Comparison of ENCODE assay signal across 15 mouse cellular contexts in the genomic region with DNA sequence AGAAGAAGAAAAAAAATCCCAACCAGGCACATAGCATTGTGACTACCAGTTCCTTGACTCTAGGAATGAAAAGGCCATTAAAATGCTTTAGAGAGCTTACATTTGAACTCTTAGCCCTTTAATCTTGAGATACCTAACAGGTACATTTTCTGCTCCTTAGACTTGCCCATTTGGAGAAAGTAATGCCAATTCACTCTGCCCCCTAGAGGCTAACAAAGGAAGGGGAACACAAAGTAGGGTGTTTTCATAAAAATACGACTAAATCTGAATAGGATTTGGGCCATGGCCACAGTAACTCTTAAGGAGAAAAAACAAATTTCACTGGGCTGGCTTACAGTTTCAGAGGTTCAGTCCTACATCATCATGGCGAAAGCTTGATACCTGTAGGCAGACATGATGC.
DNase-seq lines count a peak whose midpoint lies in the region; ATAC-seq and TF ChIP-seq lines count a peak whose summit lies in the region.
"Had no signal": no experiment of that assay in that cellular context is flagged by ENCODE, and none has a peak within 500 bp of the region (broad histone marks: within the 10 kb centered on the region; RNA-seq: fewer than 3 reads in every experiment).

No protein-coding gene starts in this region.

- no peaks in the 10 kb centered on the region for H3K4me1 ChIP-seq in hindbrain, postnatal 0 days (ENCODE audit: insufficient read depth, low read length)
- H3K4me1 ChIP-seq in hindbrain, embryonic 16.5 days (ENCODE audit: control insufficient read depth, insufficient read depth, low read depth, low read length): peaks cover 11% of the 10 kb centered on the region
- H3K4me1 ChIP-seq in lung, postnatal 0 days (ENCODE audit: insufficient read depth, low read depth, low read length): no peaks in the 10 kb centered on the region
- peaks cover 17 to 44% of the 10 kb centered on the region in 2 experiments for H3K4me1 ChIP-seq in CH12.LX (ENCODE audit: control insufficient read depth in 1 of 2, insufficient read depth in 2 of 2)
- H3K4me1 ChIP-seq: heart, embryonic 10.5 days; liver, embryonic 15.5 days had no signal

- ATAC-seq in hindbrain, postnatal 0 days: no peak
- ATAC-seq in hindbrain, embryonic 16.5 days: no peak
- no peak for ATAC-seq in lung, postnatal 0 days
- ATAC-seq: midbrain, embryonic 13.5 days had no signal

- no peak overlapping the region for H3K27ac ChIP-seq in hindbrain, postnatal 0 days
- H3K27ac ChIP-seq in hindbrain, embryonic 16.5 days (ENCODE audit: low read depth, low read length): no peak overlapping the region
- no peak overlapping the region for H3K27ac ChIP-seq in lung, postnatal 0 days (ENCODE audit: low read length)
- peak overlapping the region; percentile 58 for H3K27ac ChIP-seq in CH12.LX (ENCODE audit: insufficient read depth, low read depth)
- H3K27ac ChIP-seq: heart, embryonic 10.5 days; liver, embryonic 15.5 days; macrophage; midbrain, embryonic 13.5 days had no signal

- peak; percentile 33 for TF ChIP-seq CTCF in hindbrain, postnatal 0 days (IDR thresholded peaks at IDR 0.05; ENCODE audit: low read depth)
- TF ChIP-seq CTCF in lung, postnatal 0 days (IDR thresholded peaks at IDR 0.05): peak; percentile 55
- peak in 1 of 2 experiments; percentile 42; a peak in 2 of 4 replicates for TF ChIP-seq CTCF in CH12.LX (conservative IDR thresholded peaks at IDR 0.05 in 1 of 2, IDR thresholded peaks at IDR 0.05 in 1 of 2; ENCODE audit: low read depth in 2 of 2, low read length in 2 of 2)

- H3K4me2 ChIP-seq in hindbrain, postnatal 0 days (ENCODE audit: low read depth, low read length): no peak overlapping the region
- no peak overlapping the region for H3K4me2 ChIP-seq in hindbrain, embryonic 16.5 days (ENCODE audit: low read length)
- H3K4me2 ChIP-seq in lung, postnatal 0 days (replicated peaks; ENCODE audit: low read depth, low read length): no peak overlapping the region
- no peak overlapping the region for H3K4me2 ChIP-seq in CH12.LX (ENCODE audit: insufficient read depth, low read depth, poor library complexity, severe bottlenecking)
- H3K4me2 ChIP-seq: liver, embryonic 15.5 days; midbrain, embryonic 13.5 days had no signal

- H3K9ac ChIP-seq in hindbrain, postnatal 0 days (replicated peaks; ENCODE audit: low read length): no peak overlapping the region
- no peak overlapping the region for H3K9ac ChIP-seq in hindbrain, embryonic 16.5 days (ENCODE audit: low read depth, low read length)
- no peak overlapping the region for H3K9ac ChIP-seq in lung, postnatal 0 days (replicated peaks; ENCODE audit: low read depth)
- H3K9ac ChIP-seq in CH12.LX (ENCODE audit: insufficient read depth, low read depth): no peak overlapping the region
- H3K9ac ChIP-seq: liver, embryonic 15.5 days; midbrain, embryonic 13.5 days had no signal

- TF ChIP-seq POLR2A in CH12.LX (IDR thresholded peaks at IDR 0.05; ENCODE audit: low read depth, low read length): no peak

- dilution Hi-C loops in CH12.LX (cut with MboI; ENCODE audit: extremely low pct_ligation_motif_present, extremely low pct_unique_long_range_greater_than_20kb, low sequenced_read_pairs): no loop called here

- H3K79me2 ChIP-seq in CH12.LX (replicated peaks; ENCODE audit: control insufficient read depth, extremely low read depth, insufficient read depth, poor library complexity, severe bottlenecking): 0 out of 2 replicates have a peak, but pooled peaks cover 2% of the 10 kb centered on the region

- TF ChIP-seq EP300 in lung, postnatal 0 days (IDR thresholded peaks at IDR 0.05): no peak
- TF ChIP-seq EP300 in CH12.LX (IDR thresholded peaks at IDR 0.05; ENCODE audit: low read length): no peak

- no peaks in the 10 kb centered on the region for H3K36me3 ChIP-seq in hindbrain, postnatal 0 days (ENCODE audit: insufficient read depth, low read length)
- peaks cover 8% of the 10 kb centered on the region for H3K36me3 ChIP-seq in hindbrain, embryonic 16.5 days (ENCODE audit: control insufficient read depth, insufficient read depth, low read length)
- peaks cover 12% of the 10 kb centered on the region; the same call in 1 of the 2 replicates for H3K36me3 ChIP-seq in lung, postnatal 0 days (ENCODE audit: insufficient read depth, low read length)
- peaks cover 33 to 78% of the 10 kb centered on the region in 2 experiments for H3K36me3 ChIP-seq in CH12.LX (replicated peaks in 1 of 2; ENCODE audit: control insufficient read depth in 1 of 2, insufficient read depth in 1 of 2, low read length in 1 of 2)
- H3K36me3 ChIP-seq: liver, embryonic 15.5 days had no signal

- WGBS in hindbrain, postnatal 0 days: 88% methylated on average over 2 of the region's 2 CpGs
- 89% methylated on average over 2 of the region's 2 CpGs for WGBS in hindbrain, embryonic 16.5 days
- WGBS in lung, postnatal 0 days: 87% methylated on average over 2 of the region's 2 CpGs

- no peak overlapping the region for H3K4me3 ChIP-seq in hindbrain, postnatal 0 days (ENCODE audit: low read length)
- H3K4me3 ChIP-seq in hindbrain, embryonic 16.5 days (ENCODE audit: low read length): no peak overlapping the region
- H3K4me3 ChIP-seq in lung, postnatal 0 days (ENCODE audit: low read depth, low read length): no peak overlapping the region
- H3K4me3 ChIP-seq in CH12.LX (replicated peaks in 1 of 3; ENCODE audit: low read depth in 2 of 3, low read length in 2 of 3, poor library complexity in 1 of 3): no peak overlapping the region
- H3K4me3 ChIP-seq: heart, embryonic 10.5 days; liver, embryonic 15.5 days; midbrain, embryonic 13.5 days had no signal

- no peak for DNase-seq in hindbrain, postnatal 0 days (ENCODE audit: low spot score)
- no peak for DNase-seq in lung, postnatal 0 days (ENCODE audit: low spot score)
- no peak for DNase-seq in lung, postnatal 4 days
- DNase-seq in CH12.LX (ENCODE audit: extremely low read depth): no peak
- DNase-seq in T-cell, adult 2 months (ENCODE audit: low spot score): peak; percentile 7
- no peak for DNase-seq in cerebellum, adult 8-10 months
- DNase-seq in c-Kit-positive CD71-positive TER-119-positive erythroid progenitor cells, embryonic 14.5 days (ENCODE audit: low spot score): no peak
- DNase-seq: cerebellum, postnatal 25 days; gastrocnemius, postnatal 10 days; layer of hippocampus, adult 9-11 months had no signal

- no peaks in the 10 kb centered on the region for H3K27me3 ChIP-seq in hindbrain, postnatal 0 days (ENCODE audit: insufficient read depth, low read length)
- H3K27me3 ChIP-seq in hindbrain, embryonic 16.5 days (replicated peaks; ENCODE audit: control insufficient read depth, insufficient read depth, low read length): no peaks in the 10 kb centered on the region
- no peaks in the 10 kb centered on the region for H3K27me3 ChIP-seq in lung, postnatal 0 days (replicated peaks; ENCODE audit: insufficient read depth, low read length)
- no peaks in the 10 kb centered on the region for H3K27me3 ChIP-seq in CH12.LX (replicated peaks)
- H3K27me3 ChIP-seq: liver, embryonic 15.5 days; midbrain, embryonic 13.5 days had no signal

- H3K9me3 ChIP-seq in hindbrain, postnatal 0 days (ENCODE audit: low read length): no peaks in the 10 kb centered on the region
- H3K9me3 ChIP-seq in hindbrain, embryonic 16.5 days (ENCODE audit: control insufficient read depth, low read length): no peaks in the 10 kb centered on the region
- H3K9me3 ChIP-seq in lung, postnatal 0 days (ENCODE audit: low read length): no peaks in the 10 kb centered on the region
- H3K9me3 ChIP-seq in CH12.LX (replicated peaks; ENCODE audit: low read length): peaks cover 5% of the 10 kb centered on the region
- H3K9me3 ChIP-seq: heart, embryonic 10.5 days; liver, embryonic 15.5 days; midbrain, embryonic 13.5 days had no signal

- peak; percentile 4 for TF ChIP-seq RAD21 in CH12.LX (IDR thresholded peaks at IDR 0.05; ENCODE audit: low read depth, low read length)

- in situ Hi-C loops in CH12.LX (cut with MboI; ENCODE audit: low pct_ligation_motif_present, low pct_unique_long_range_greater_than_20kb, low sequenced_read_pairs): no loop called here

TF ChIP-seq in CH12.LX, 34 proteins besides CTCF, POLR2A, EP300 and RAD21:
- TF ChIP-seq ZKSCAN1 (IDR thresholded peaks at IDR 0.05; ENCODE audit: borderline replicate concordance, low read depth, low read length) (peak; percentile 12; the same call in 1 of the 2 replicates), MAFK (IDR thresholded peaks at IDR 0.05; ENCODE audit: insufficient replicate concordance, low read length) (no peak), CHD2 (IDR thresholded peaks at IDR 0.05; ENCODE audit: low read length) (no peak), ZMIZ1 (IDR thresholded peaks at IDR 0.05; ENCODE audit: low read depth, low read length) (no peak), CHD1 (IDR thresholded peaks at IDR 0.05; ENCODE audit: low read depth, low read length) (no peak), USF2 (conservative IDR thresholded peaks at IDR 0.05; ENCODE audit: low read depth, low read length) (no peak), MYC (IDR thresholded peaks at IDR 0.05; ENCODE audit: low read depth, low read length) (no peak)
